ENCODE assay signal across 9 mouse cellular contexts in the genomic region with DNA sequence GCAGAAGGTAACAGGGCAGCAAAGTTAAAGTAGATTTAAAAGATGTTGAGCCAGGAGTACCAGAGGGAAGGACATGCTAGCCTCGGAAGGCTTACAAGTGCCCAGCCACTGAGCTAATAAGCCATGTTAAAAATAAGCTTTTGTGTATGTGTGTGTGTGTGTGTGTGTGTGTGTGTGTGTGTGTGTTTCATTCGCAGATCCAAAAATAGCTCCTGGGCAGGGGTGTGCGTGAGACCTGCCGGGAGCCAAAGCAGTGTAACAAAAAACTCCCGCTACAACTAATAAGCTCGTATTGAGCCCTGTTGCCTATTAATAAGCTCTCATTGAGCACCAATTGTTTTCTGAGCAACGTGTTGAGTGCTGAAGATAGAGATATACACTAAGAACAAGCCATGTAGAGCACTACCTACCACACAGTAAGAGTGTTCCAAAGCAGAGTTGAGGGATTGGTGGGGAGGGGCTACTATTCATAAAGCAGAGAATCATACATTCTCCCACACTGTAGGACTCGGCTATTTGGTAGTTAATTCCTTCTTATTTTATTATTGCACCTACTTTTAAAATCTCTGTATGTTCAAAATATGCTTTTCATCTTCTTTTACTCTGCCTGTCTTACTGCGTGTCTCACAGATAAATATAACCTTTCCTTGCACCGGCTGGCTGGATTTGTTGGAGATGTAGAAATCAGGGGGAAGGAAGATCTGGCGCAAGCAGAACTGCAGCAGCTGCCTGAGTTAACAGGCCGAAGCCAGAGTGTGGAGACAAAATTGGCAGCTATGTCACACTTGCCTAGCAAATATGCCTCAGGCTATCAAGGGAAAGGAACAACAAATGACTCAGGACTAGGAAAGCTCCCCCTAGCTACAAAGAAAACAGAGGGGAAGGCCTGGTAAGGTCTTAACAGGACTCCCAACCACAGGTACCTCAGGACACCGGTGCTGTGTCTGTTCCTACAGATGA. TPM values are rescaled to one million over a fixed set of nuclear protein-coding genes. Genes with fewer than 3 reads are reported as not detected.
DNase-seq lines count a peak whose midpoint lies in the region; ATAC-seq lines count a peak whose summit lies in the region.
"Had no signal": no experiment of that assay in that cellular context is flagged by ENCODE, and none has a peak within 500 bp of the region (broad histone marks: within the 10 kb centered on the region; RNA-seq: fewer than 3 reads in every experiment).

No protein-coding gene starts in this region.

- H3K27ac ChIP-seq in intestine, embryonic 15.5 days, result no peak overlapping the region
- H3K27ac ChIP-seq: macrophage had no signal

- H3K9ac ChIP-seq in intestine, embryonic 15.5 days, result no peak overlapping the region

- H3K36me3 ChIP-seq in intestine, embryonic 15.5 days, result no peaks in the 10 kb centered on the region

- no peaks in the 10 kb centered on the region for H3K4me1 ChIP-seq in intestine, embryonic 15.5 days (replicated peaks)

- DNase-seq in kidney, adult 11 months, result peak; percentile 24
- no peak for DNase-seq in kidney, postnatal 14 days
- peak; percentile 94 for DNase-seq in brain, adult 2 months (ENCODE audit: low read depth, low spot score)
- DNase-seq in gastrocnemius, postnatal 14 days, result peak; percentile 63
- DNase-seq in layer of hippocampus, adult 9-11 months, result peak; percentile 74
- peak; percentile 78 for DNase-seq in right cerebral cortex, postnatal 25 days
- DNase-seq in neural tube, embryonic 10.5 days (ENCODE audit: extremely low spot score, low spot score), result no peak

- H3K4me2 ChIP-seq in intestine, embryonic 15.5 days (replicated peaks), result no peak overlapping the region

- no peak overlapping the region for H3K4me3 ChIP-seq in intestine, embryonic 15.5 days (replicated peaks)

- no peaks in the 10 kb centered on the region for H3K9me3 ChIP-seq in intestine, embryonic 15.5 days

- WGBS in intestine, embryonic 15.5 days, result 68% methylated on average over 13 of the region's 13 CpGs

- intact Hi-C loops in gastrocnemius, postnatal 14 days (cut with DNase I; ENCODE audit: low total_unique reads), result no loop called here

- ATAC-seq in intestine, embryonic 15.5 days, result no peak

- H3K27me3 ChIP-seq in intestine, embryonic 15.5 days (replicated peaks), result no peaks in the 10 kb centered on the region

RNA-seq across cellular contexts. Expression of a gene that starts 43.3 kb away (rescaled TPM):
- total RNA-seq in gastrocnemius, postnatal 14 days (2021), result 1 to 10 TPM; 5.6 to 6.5 TPM
- polyA plus RNA-seq in intestine, embryonic 15.5 days (2015; fragmentation: Nextera tagmentation; extraction: Ambion mirVana), result 2.2 and 2.6 TPM in 2 replicates

Comparison
In these comparisons a context has a peak if more than half of its experiments do, and no peak if none do; other contexts are left out.
1. DNase-seq: peak in kidney, adult 11 months (single experiment), brain, adult 2 months (single experiment), gastrocnemius, postnatal 14 days (single experiment), layer of hippocampus, adult 9-11 months (single experiment) and right cerebral cortex, postnatal 25 days (single experiment); none in kidney, postnatal 14 days (single experiment) and neural tube, embryonic 10.5 days (single experiment).